Mouse (Mus musculus) T-cell, adult 2 months (primary cell): ENCODE measurements at regions not wholly inside any gene's neighbourhood (a gene's known extent, or its start where the extent isn't known, plus 50 kb on each side); places are given as distances from the start of the nearest gene placed in this dataset.

ENCODE experiments used
- DNase-seq: peaks from one replicate; pipeline ENCODE4 v3.0.0; 2022; ENCODE audit warnings: low spot score

GRCm38 (mm10) chr13:52702201-52702611, 119.2 kb downstream of the Syk start:
- peak; percentile 13 for DNase-seq

DNA sequence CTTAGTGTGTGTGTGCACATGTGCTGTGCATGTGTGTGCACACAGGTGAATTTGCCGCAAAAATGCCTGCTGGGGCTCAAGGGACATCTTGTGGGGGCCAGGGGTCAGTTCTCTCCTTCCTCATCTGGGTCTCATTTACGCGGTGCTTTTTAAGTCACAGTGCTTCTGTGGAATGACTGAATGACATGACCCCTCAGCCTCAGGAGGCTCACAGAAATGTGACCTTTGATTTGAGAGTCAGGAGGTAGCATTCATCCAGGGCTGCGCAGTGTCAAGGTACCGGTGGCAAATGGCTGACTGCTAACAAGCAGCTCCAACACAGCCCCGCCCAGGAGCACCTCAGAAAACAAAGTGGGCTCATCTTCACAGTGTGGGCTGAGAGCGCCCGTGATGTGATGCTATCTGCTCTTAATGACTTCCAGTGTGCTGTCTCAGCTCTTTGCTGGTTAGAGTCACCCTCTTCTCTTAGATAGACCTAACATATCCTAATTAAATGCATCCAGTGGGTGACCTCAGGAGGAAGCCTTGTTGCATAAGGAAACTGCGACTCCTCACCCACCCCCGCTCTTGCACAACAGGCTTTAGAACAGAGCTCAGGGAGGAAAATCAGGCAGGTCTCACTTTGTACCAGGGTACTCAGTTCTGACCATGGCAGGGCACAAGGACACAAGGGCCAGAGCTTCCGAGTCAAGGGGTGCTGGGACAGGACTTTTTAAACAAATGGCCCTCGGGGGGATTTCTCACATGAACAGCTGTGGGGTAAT, 120.6 kb downstream of the Syk start:
- DNase-seq = no peak

GRCm38 (mm10) chr13:52704673-52705072, 121.7 kb downstream of the Syk start:
- DNase-seq = no peak

GRCm38 (mm10) chr13:52709580-52709979, 126.6 kb downstream of the Syk start:
- no peak for DNase-seq

GRCm38 (mm10) chr13:52711713-52712369, 128.9 kb downstream of the Syk start:
- DNase-seq = peak; percentile 73

- DNase-seq = peak; percentile 79
Measured at GRCm38 (mm10) chr13:52721463-52721862, 138.5 kb downstream of the Syk start.

GRCm38 (mm10) chr13:52722718-52723117, 139.7 kb downstream of the Syk start:
- DNase-seq = no peak

DNA sequence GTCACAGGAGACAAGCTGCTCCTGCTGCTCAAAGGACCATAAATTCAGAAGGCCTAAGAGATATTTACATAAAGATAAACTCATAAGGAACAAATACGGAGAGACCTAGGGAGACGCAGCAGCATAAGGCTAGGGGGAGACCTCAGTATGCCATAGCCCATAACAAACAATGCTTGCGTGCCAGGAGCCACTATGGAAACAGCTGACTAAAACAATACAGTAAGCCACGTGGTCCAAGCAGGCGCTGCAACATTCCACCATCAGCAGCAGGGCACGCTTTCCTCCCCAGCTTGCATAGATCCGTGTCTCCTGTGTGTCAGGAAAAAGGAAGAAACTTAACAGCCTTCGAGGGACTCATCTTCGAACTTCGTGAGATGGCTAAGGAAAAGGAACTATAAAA, 143.1 kb downstream of the Syk start:
- DNase-seq = no peak

DNA sequence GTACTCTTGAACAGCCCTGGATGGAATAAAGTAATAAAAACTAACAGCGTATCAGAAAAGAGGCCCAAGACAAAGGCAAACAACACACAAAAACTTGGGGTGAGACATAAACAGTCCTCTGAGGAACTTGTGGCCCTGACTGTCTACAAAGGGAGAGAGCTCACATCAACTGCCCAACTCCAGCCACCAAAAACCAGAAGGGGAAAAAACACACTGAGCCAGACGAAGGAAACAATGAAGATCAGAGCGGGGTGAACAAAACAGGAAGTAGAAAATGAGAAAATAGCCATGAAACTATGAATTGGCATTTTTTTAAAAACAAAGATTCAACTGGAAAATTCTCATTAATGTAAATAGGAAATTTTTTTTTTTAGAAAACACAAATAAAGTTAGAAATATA, 143.6 kb downstream of the Syk start:
- DNase-seq = no peak

- DNase-seq = no peak
Measured at GRCm38 (mm10) chr13:52735453-52735933, 152.5 kb downstream of the Syk start.

DNA sequence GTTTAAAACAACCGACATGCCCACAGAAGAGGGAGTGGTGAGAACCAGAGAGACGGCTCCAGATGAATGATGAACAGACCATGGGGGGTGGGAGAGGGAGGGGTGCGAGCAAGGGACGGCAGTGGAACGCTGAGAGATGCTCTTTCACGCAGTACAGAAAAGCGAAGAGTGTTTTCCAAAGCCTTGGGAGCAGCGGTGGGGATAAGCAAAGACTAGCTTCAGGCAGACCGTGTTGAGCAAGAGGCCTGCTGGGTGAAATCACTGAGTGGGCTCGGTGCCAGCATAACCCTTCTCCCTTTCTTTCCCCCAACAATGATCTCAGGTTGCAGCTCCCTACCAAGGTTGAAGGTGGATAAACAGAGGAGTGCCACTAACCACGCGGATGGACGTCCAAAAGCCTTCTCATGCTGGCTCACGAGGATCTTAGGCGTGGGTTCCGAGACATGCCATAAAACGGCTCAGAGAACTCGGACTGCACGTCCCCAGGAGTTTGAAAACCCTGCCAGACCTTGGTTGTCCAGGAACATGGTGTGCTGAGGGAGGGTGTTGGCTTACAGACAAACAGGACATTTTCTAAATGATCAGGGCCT, 153.1 kb downstream of the Syk start:
- no peak for DNase-seq

- DNase-seq = no peak
Measured at GRCm38 (mm10) chr13:52738095-52738660, 155.2 kb downstream of the Syk start.

DNA sequence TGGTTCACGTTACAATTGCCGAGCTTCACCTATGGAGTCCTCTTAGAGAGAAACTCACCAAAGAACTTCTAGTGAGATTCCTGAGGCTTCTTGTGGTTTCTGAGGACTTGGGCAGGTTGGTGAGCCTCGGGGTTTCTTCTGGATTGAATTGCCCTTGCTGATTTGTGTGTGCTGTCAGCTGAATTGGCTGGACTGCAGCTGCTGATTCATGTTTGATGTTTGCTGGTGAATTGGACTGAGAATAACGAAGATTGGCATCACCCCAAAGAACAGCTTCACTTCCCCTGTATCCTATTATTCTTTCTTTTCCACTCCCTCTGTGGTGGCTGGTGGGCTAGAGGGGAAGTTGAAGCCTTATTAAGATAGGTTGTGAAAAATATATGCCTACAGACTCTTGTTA, 158.4 kb downstream of the Syk start:
- DNase-seq = no peak

GRCm38 (mm10) chr13:52756005-52756404, 173.0 kb downstream of the Syk start:
- DNase-seq = no peak

- DNase-seq = no peak
Measured at GRCm38 (mm10) chr13:52765508-52766181, 163.8 kb downstream of the Auh start.

DNA sequence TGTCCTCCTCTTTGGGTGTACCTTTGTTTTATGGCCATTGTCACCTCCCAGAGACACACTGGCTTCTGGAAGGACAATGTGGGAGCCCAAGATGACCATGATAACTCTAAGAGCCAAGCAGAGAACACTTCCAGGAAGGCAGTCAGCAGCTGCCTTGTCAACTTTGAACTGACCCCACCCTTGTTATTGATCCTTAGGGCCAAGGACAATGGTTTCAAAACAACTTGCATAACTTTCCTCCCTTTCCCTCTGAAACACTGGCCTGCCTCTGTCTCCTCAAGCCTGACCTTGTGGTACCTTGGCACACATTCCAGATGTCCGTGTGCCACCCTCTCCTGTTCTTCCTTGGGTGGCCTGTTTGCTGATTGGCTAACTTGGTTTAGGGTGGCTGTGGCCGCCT, 163.2 kb downstream of the Auh start:
- no peak for DNase-seq

DNA sequence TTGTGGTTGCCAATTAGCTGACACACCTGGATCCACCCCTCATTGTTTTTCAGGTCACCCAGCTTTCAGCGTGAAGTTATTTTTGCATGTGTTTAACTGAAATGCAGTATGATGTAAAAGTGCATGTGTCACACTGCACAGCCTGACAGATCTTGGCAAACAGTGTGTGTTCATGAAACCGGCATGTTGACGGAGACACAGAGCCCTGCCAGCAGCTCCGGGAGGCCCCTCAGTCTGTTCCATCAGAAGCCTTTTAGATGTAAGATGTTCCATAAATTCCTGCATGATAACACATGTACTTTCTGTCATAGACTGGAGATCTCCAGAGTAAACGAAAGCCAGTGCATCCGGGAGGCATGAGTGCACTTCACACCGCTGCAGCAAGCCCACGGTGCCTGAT, 159.5 kb downstream of the Auh start:
- DNase-seq = no peak

DNA sequence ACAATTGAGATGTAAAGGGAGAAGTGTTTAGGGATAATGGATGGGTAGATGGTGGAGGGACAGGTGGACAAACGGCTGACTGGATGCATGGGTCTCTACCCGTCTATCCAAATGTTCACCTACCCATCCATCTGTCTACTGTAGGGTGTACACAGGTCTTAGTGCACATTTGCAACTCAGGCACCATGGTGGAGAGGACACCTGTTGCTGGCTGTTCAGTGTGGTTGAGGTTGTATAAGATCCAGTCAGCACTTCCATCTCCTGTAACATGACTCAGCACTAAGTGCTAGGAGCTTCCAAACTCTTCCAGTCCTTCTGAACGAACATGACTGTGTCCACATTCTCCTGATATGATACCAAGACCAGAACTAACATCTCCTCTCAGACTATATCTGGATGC, 158.0 kb downstream of the Auh start:
- no peak for DNase-seq

- no peak for DNase-seq
Measured at GRCm38 (mm10) chr13:52772081-52772480, 157.4 kb downstream of the Auh start.

- no peak for DNase-seq
Measured at GRCm38 (mm10) chr13:52777396-52778034, 152.0 kb downstream of the Auh start.

DNA sequence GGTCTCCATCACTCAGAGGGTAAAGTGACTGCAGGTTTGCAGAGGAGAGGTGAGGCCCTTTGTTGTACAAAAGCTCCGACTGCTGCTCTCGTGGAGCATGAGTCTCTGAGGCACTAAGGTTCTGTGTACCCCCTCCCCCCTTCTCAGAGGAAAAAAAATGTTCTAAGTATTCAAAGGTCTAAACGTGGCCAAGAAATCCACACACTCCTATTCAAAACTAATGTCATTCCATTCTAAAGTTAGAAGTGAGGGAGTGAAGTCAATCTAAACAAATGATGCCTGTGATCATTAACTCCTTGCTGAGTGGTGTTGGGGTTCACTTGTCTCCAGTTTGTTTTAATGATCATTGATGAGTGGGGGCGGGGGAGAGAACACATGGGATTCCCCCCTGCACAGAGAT, 150.6 kb downstream of the Auh start:
- DNase-seq = no peak
